Mouse (Mus musculus) forebrain, embryonic 14.5 days (tissue): ENCODE data around the gene Cmtm4. TPM values are rescaled to one million over a fixed set of nuclear protein-coding genes. Genes with fewer than 3 reads are reported as not detected.

Experiments
- ATAC-seq: fragments of 200-750 bp; cut with Nextera tagmentation; 2 replicates; pipeline ENCODE4 v1.8.0; 2017; ENCODE audit warnings: mild to moderate bottlenecking, moderate library complexity
- DNase-seq: peaks from one replicate; pipeline ENCODE4 v3.0.0-alpha.2; 2015; ENCODE audit warnings: low spot score
- H3K27ac ChIP-seq: fragments of 300-500 bp; sonication (generic); 2 replicates; pipeline ENCODE4 v1.5.1; 2014; ENCODE audit warnings: low read depth, mild to moderate bottlenecking, control low read depth, low read length, moderate library complexity
- H3K27me3 ChIP-seq: fragments of 300-500 bp; sonication (generic); replicated peaks from 2 replicates; pipeline ENCODE4 v1.6.1; 2014; ENCODE audit warnings: low read length, control low read depth, mixed read lengths; ENCODE audit not compliant: control insufficient read depth, insufficient read depth
- H3K36me3 ChIP-seq: fragments of 300-500 bp; sonication (generic); 2 replicates; pipeline ENCODE4 v1.6.1; 2014; ENCODE audit warnings: low read length, control low read depth; ENCODE audit not compliant: control insufficient read depth, insufficient read depth
- H3K4me1 ChIP-seq: fragments of 300-500 bp; sonication (generic); 2 replicates; pipeline ENCODE4 v1.6.1; 2014; ENCODE audit warnings: antibody characterized with exemption, low read length, control low read depth; ENCODE audit not compliant: control insufficient read depth, insufficient read depth
- H3K4me2 ChIP-seq: fragments of 300-500 bp; sonication (generic); 2 replicates; pipeline ENCODE4 v1.6.1; 2014; ENCODE audit warnings: mild to moderate bottlenecking, control low read depth, low read length
- H3K4me3 ChIP-seq: fragments of 300-500 bp; sonication (generic); 2 replicates; pipeline ENCODE4 v1.5.1; 2014; ENCODE audit warnings: low read depth, low read length, control low read depth
- H3K9ac ChIP-seq: fragments of 300-500 bp; sonication (generic); 2 replicates; pipeline ENCODE4 v1.6.1; 2014; ENCODE audit warnings: mild to moderate bottlenecking, low read length, control low read depth, moderate library complexity
- H3K9me3 ChIP-seq: fragments of 300-500 bp; sonication (generic); replicated peaks from 2 replicates; pipeline ENCODE4 v1.6.1; 2016; ENCODE audit warnings: low read length, control low read depth, mixed read lengths; ENCODE audit not compliant: control insufficient read depth
- WGBS: fragments of 180-500 bp; shearing (Covaris S2); extraction: QIAGEN DNeasy Blood & Tissue Kit; methylation state at CpG from one replicate; pipeline ENCODE4 v1.1.7; 2014; 5-methylcytosine and 5-hydroxymethylcytosine counted together
- polyA plus RNA-seq: library from polyadenylated mRNA; unstranded; fragments of >200 nt; fragmentation: Nextera tagmentation; extraction: Ambion mirVana; gene quantifications from 2 replicates; pipeline ENCODE4 v1.2.1, GENCODE M21; 2014

The Cmtm4 gene
- polyA plus RNA-seq, 1 experiment from 2014 or later, result 3.7 TPM

DNA sequence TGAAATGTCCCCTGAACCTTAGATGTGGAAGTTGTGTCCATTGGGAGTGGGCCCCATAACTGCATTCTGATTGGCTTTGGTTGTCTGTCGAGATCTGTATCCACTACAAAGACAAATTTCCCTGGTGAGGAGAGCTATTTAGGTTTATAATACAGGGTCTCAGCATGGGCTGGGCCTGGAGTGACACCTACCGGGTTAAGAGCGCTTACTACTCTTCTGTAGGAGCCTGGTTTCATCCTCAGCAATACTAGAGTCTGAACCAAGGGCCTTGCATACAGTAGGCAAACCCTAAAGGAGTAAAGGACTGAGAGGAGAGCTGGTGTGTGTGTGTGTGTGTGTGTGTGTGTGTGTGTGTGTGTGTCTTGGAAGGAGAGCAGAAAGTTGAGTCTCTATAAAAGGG is 18.6 kb upstream of the Cmtm4 start:
- no peaks in the 10 kb centered on the region for H3K9me3 ChIP-seq
- peaks cover 29% of the 10 kb centered on the region for H3K36me3 ChIP-seq
- H3K4me3 ChIP-seq, result no peak overlapping the region
- no peaks in the 10 kb centered on the region for H3K27me3 ChIP-seq
- H3K4me1 ChIP-seq, result no peaks in the 10 kb centered on the region
- no peak overlapping the region for H3K4me2 ChIP-seq
- H3K9ac ChIP-seq, result no peak overlapping the region
- H3K27ac ChIP-seq, result no peak overlapping the region
- WGBS, result 50% methylated on average over 3 of the region's 3 CpGs
- ATAC-seq (peak; percentile 13; the same call in 1 of the 2 replicates), DNase-seq (no peak)

DNA sequence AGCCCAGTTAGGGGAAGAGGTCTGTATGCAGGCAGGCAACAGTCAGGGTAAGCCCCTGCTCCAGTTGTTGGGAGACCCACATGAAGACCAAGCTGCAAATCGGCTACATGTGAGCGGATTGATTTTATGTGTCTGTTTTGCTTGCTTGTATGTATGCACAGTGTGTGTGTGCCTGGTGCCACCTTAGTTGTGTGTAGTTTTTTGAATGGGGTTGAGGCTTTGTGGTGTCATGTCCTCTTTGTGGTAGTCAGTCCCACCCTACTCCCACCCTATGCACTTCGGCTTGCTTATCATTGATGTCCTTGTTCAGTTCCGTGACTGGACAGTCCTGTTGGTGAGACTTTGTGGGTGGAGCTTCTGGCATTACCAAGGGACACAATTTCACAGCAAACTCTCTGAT is 18.2 kb upstream of the Cmtm4 start:
- Histone ChIP-seq H3K9ac (no peak overlapping the region), H3K9me3 (no peaks in the 10 kb centered on the region), H3K4me3 (no peak overlapping the region), H3K36me3 (peaks cover 25% of the 10 kb centered on the region), H3K4me1 (no peaks in the 10 kb centered on the region), H3K4me2 (no peak overlapping the region), H3K27ac (no peak overlapping the region), H3K27me3 (no peaks in the 10 kb centered on the region)
- ATAC-seq, result no peak
- WGBS, result 83% methylated on average over 4 of the region's 4 CpGs
- DNase-seq, result no peak

- Histone ChIP-seq H3K27me3 (no peaks in the 10 kb centered on the region), H3K36me3 (peaks cover 19% of the 10 kb centered on the region), H3K27ac (no peak overlapping the region), H3K4me2 (no peak overlapping the region), H3K4me3 (no peak overlapping the region), H3K9me3 (no peaks in the 10 kb centered on the region), H3K4me1 (no peaks in the 10 kb centered on the region), H3K9ac (no peak overlapping the region)
- 88% methylated on average over 7 of the region's 7 CpGs for WGBS
- no peak for ATAC-seq
- DNase-seq, result no peak
Observed at GRCm38 (mm10) chr8:104412805-104413532, 17.4 kb upstream of the Cmtm4 start.

DNA sequence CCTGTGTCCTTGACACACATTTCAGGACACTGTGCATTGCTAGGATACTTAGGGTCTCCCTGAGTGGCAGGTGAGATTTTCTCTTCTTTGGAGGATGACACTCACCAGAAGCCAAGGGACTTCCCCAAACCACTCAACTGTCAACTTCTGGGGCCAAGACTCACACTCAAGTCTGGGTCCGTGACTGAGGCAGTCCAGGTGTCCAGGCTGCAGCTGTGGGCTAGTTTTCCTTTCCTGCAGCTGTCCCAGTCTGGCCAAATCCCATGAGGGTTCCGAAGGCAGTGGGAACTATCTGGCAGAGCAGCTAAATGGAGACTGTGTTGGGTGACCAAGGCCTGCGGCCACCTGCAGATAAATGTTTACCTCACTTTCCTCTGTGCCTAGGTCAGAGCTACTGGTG is 16.4 kb upstream of the Cmtm4 start:
- Histone ChIP-seq H3K27me3 (no peaks in the 10 kb centered on the region), H3K4me1 (no peaks in the 10 kb centered on the region), H3K9me3 (no peaks in the 10 kb centered on the region), H3K9ac (no peak overlapping the region), H3K27ac (no peak overlapping the region), H3K4me2 (no peak overlapping the region), H3K36me3 (peaks cover 9% of the 10 kb centered on the region), H3K4me3 (no peak overlapping the region)
- no peak for DNase-seq
- 88% methylated on average over 3 of the region's 3 CpGs for WGBS
- ATAC-seq, result no peak

DNA sequence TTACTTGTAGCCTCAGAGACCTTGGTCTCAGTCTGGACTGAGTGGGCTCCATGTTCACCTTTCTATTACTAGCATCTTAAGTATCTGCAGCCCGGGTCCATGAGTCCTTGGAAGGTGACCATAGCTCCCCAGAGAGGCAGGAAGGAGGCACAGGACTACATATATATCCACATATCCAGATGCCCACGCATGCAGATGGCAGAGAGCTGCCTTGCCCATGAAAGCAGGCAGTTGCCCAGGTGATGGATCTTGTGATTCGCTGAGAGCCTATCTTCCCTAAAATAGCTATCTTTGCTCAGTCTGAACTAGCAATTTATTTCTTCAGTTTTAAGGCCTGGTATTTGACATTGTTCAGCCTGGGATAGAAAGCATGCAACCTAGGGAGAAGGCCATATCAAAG is 15.9 kb upstream of the Cmtm4 start:
- no peak overlapping the region for H3K4me2 ChIP-seq
- H3K9ac ChIP-seq, result no peak overlapping the region
- H3K9me3 ChIP-seq, result no peaks in the 10 kb centered on the region
- 0 out of 2 replicates have a peak, but pooled peaks cover 8% of the 10 kb centered on the region for H3K36me3 ChIP-seq
- no peak overlapping the region for H3K4me3 ChIP-seq
- H3K27me3 ChIP-seq, result no peaks in the 10 kb centered on the region
- 88% methylated on average over 3 of the region's 3 CpGs for WGBS
- ATAC-seq (no peak), DNase-seq (no peak)
- no peak overlapping the region for H3K27ac ChIP-seq
- no peaks in the 10 kb centered on the region for H3K4me1 ChIP-seq

DNA sequence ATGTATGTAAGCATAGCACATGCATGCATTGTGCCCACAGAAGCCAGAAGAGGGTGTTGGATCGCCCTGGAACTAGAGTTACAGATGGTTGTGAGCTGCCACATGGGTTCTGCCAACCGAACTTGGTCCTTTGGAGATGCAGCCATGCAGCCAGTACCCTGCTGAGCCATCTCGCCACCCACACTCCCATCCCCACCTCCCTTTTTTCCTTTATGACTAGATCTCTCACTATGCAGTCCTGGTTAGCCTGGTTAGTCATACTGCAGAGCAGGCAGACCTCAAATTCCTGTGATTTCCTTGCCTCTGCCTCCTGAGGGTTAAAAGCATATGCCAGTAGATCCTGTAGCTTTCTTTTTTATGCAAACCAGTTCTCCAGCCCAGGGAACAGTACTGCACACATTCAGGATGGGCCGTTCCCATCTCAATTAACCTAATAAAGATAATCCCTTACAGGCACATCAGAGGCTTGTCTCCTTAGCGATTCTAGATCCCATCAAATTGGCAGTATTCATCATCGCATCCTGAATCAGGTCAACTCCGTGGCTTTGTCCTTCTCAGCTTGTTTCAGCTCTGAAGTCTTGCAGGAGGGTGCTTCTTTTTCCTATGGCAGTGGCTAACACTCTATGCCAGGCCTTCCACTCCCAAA is 15.1 kb upstream of the Cmtm4 start:
- DNase-seq (no peak), ATAC-seq (no peak)
- WGBS, result 28% methylated on average over 7 of the region's 7 CpGs
- Histone ChIP-seq H3K27me3 (no peaks in the 10 kb centered on the region), H3K9me3 (no peaks in the 10 kb centered on the region), H3K9ac (no peak overlapping the region), H3K27ac (no peak overlapping the region), H3K4me2 (no peak overlapping the region), H3K36me3 (0 out of 2 replicates have a peak, but pooled peaks cover 8% of the 10 kb centered on the region), H3K4me1 (no peaks in the 10 kb centered on the region), H3K4me3 (no peak overlapping the region)

DNA sequence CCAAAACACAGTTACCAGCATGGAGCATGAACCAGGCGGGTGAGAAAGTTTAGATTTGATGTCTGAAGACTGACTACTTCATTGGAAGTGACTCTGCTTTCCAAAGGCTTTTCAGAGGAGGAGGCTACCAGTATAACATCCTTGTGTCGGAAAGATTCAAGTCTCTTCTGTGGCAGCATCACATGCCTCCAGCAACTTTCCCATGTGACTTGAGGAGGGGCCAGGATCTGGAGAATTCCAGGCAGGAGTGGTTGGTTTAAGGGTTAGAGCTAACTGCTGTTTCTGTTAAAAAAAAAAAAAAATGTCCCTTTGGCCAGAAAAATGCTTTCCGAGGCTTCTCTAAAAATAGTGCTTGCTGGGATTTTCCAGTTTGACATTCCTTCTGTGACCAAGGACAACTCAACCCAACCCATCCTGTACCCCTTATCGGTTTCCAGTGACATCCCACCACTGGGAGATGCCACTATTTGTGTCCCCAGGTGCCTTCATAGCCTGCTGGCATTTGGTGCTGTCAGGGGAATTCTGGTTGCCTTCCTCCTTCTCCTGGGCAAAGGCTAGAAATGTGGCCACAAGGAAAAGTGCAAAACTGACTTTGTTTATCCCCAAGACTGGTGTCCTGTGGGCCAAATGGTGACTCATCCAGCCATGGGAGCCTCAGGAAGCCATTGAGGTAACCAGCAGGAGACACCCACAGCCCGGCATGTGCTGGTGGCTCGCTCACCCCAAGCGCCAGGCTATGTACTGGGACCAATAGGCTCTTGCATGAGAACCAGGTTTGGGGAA is 12.9 kb upstream of the Cmtm4 start:
- Histone ChIP-seq H3K4me2 (no peak overlapping the region), H3K9me3 (no peaks in the 10 kb centered on the region), H3K4me3 (no peak overlapping the region), H3K27me3 (no peaks in the 10 kb centered on the region), H3K27ac (no peak overlapping the region), H3K9ac (no peak overlapping the region), H3K36me3 (no peaks in the 10 kb centered on the region), H3K4me1 (no peaks in the 10 kb centered on the region)
- ATAC-seq, result no peak
- DNase-seq, result no peak
- 90% methylated on average over 7 of the region's 7 CpGs for WGBS

GRCm38 (mm10) chr8:104406340-104407128 is 10.9 kb upstream of the Cmtm4 start:
- 87% methylated on average over 6 of the region's 6 CpGs for WGBS
- no peak for DNase-seq
- no peaks in the 10 kb centered on the region for H3K9me3 ChIP-seq
- H3K27ac ChIP-seq, result no peak overlapping the region
- H3K4me1 ChIP-seq, result no peaks in the 10 kb centered on the region
- no peak overlapping the region for H3K4me2 ChIP-seq
- no peak overlapping the region for H3K4me3 ChIP-seq
- H3K27me3 ChIP-seq, result no peaks in the 10 kb centered on the region
- no peak for ATAC-seq
- no peak overlapping the region for H3K9ac ChIP-seq
- no peaks in the 10 kb centered on the region for H3K36me3 ChIP-seq
